Mouse (Mus musculus) hindbrain, embryonic 10.5 days (tissue): ENCODE measurements around the gene Cacng8. TPM values are rescaled to one million over a fixed set of nuclear protein-coding genes. Genes with fewer than 3 reads are reported as not detected.
"Not testable (repeated sequence)": the region's sequence is repeated elsewhere in the genome, so short reads cannot be mapped to it uniquely, and the experiment has no call there.

ENCODE experiments used
- DNase-seq: peaks from one replicate; pipeline ENCODE4 v3.0.0-alpha.2; 2017; ENCODE audit warnings: low spot score
- H3K27ac ChIP-seq: fragments of 300-500 bp; sonication (generic); 2 replicates; pipeline ENCODE4 v1.5.1; 2016; ENCODE audit warnings: mild to moderate bottlenecking, moderate library complexity
- H3K27me3 ChIP-seq: fragments of 300-500 bp; sonication (generic); 2 replicates; pipeline ENCODE4 v1.6.1; 2016; ENCODE audit warnings: mild to moderate bottlenecking; ENCODE audit not compliant: poor library complexity, insufficient read depth, severe bottlenecking
- H3K36me3 ChIP-seq: fragments of 300-500 bp; sonication (generic); 2 replicates; pipeline ENCODE4 v1.6.1; 2016; ENCODE audit warnings: mild to moderate bottlenecking, moderate library complexity
- H3K4me1 ChIP-seq: fragments of 300-500 bp; sonication (generic); replicated peaks from 2 replicates; pipeline ENCODE4 v1.6.1; 2016; ENCODE audit warnings: mild to moderate bottlenecking
- H3K4me3 ChIP-seq: fragments of 300-500 bp; sonication (generic); 2 replicates; pipeline ENCODE4 v1.5.1; 2016; ENCODE audit warnings: mild to moderate bottlenecking, moderate library complexity
- H3K9me3 ChIP-seq: fragments of 300-500 bp; sonication (generic); 2 replicates; pipeline ENCODE4 v1.6.1; 2016; ENCODE audit warnings: mild to moderate bottlenecking, moderate library complexity
- WGBS: fragments of 180-500 bp; shearing (Covaris S2); methylation state at CpG from one replicate; pipeline ENCODE4 v1.1.7; 2016; 5-methylcytosine and 5-hydroxymethylcytosine counted together
- polyA plus RNA-seq: library from polyadenylated mRNA; unstranded; fragments of >200 nt; fragmentation: Nextera tagmentation; extraction: Ambion mirVana; gene quantifications from 2 replicates; pipeline ENCODE4 v1.2.1, GENCODE M21; 2016

Gene Cacng8
- polyA plus RNA-seq, 1 experiment from 2014 or later = 7.8 TPM

- 3% methylated on average over 12 of the region's 12 CpGs for WGBS
- H3K9me3 ChIP-seq = 0 out of 2 replicates have a peak, but pooled peaks cover 3% of the 10 kb centered on the region
- H3K27me3 ChIP-seq = no peaks in the 10 kb centered on the region; the same call in 1 of the 2 replicates
- peaks cover 18% of the 10 kb centered on the region for H3K36me3 ChIP-seq
- peak overlapping the region; percentile 80 for H3K27ac ChIP-seq
- no peak for DNase-seq
- peak overlapping the region; percentile 51 for H3K4me3 ChIP-seq
- peaks cover 29% of the 10 kb centered on the region for H3K4me1 ChIP-seq
Measured at GRCm38 (mm10) chr7:3391081-3391451, 583 bp downstream of the Cacng8 start.

- Histone ChIP-seq H3K27me3 (no peaks in the 10 kb centered on the region; the same call in 1 of the 2 replicates), H3K9me3 (0 out of 2 replicates have a peak, but pooled peaks cover 3% of the 10 kb centered on the region), H3K36me3 (peaks cover 18% of the 10 kb centered on the region), H3K4me3 (peak overlapping the region; percentile 51), H3K4me1 (peaks cover 29% of the 10 kb centered on the region), H3K27ac (peak overlapping the region; percentile 56)
- DNase-seq = peak; percentile 55
- 10% methylated on average over 4 of the region's 4 CpGs for WGBS
Measured at GRCm38 (mm10) chr7:3391809-3392208, 1.3 kb downstream of the Cacng8 start.

- H3K36me3 ChIP-seq = peaks cover 18% of the 10 kb centered on the region
- DNase-seq = no peak
- no peaks in the 10 kb centered on the region for H3K27me3 ChIP-seq
- H3K4me3 ChIP-seq = no peak overlapping the region
- H3K9me3 ChIP-seq = 0 out of 2 replicates have a peak, but pooled peaks cover 3% of the 10 kb centered on the region
- 68% methylated on average over 10 of the region's 10 CpGs for WGBS
- H3K27ac ChIP-seq = no peak overlapping the region
- H3K4me1 ChIP-seq = peaks cover 17% of the 10 kb centered on the region
Measured at GRCm38 (mm10) chr7:3397355-3397754, 6.9 kb downstream of the Cacng8 start.

GRCm38 (mm10) chr7:3397797-3398196, 7.3 kb downstream of the Cacng8 start:
- WGBS = 37% methylated on average over 7 of the region's 7 CpGs
- no peak for DNase-seq
- H3K4me1 ChIP-seq = peaks cover 17% of the 10 kb centered on the region
- H3K27me3 ChIP-seq = no peaks in the 10 kb centered on the region
- no peak overlapping the region for H3K27ac ChIP-seq
- peaks cover 18% of the 10 kb centered on the region for H3K36me3 ChIP-seq
- H3K9me3 ChIP-seq = 0 out of 2 replicates have a peak, but pooled peaks cover 3% of the 10 kb centered on the region
- H3K4me3 ChIP-seq = no peak overlapping the region

- not testable (repeated sequence) for H3K4me3 ChIP-seq, H3K9me3 ChIP-seq, DNase-seq, H3K27me3 ChIP-seq, H3K27ac ChIP-seq
- Histone ChIP-seq H3K4me1 (peaks cover 17% of the 10 kb centered on the region), H3K36me3 (peaks cover 18% of the 10 kb centered on the region)
- 90% methylated on average over 8 of the region's 8 CpGs for WGBS
Measured at GRCm38 (mm10) chr7:3398363-3398762, 7.9 kb downstream of the Cacng8 start.

- peaks cover 14% of the 10 kb centered on the region for H3K4me1 ChIP-seq
- H3K9me3 ChIP-seq = no peaks in the 10 kb centered on the region
- H3K27me3 ChIP-seq = no peaks in the 10 kb centered on the region
- no peak overlapping the region for H3K27ac ChIP-seq
- H3K4me3 ChIP-seq = no peak overlapping the region
- peaks cover 7% of the 10 kb centered on the region; the same call in 1 of the 2 replicates for H3K36me3 ChIP-seq
- no peak for DNase-seq
Measured at GRCm38 (mm10) chr7:3399937-3400336, 9.5 kb downstream of the Cacng8 start.

- Histone ChIP-seq H3K36me3 (no peaks in the 10 kb centered on the region), H3K9me3 (peaks cover 4% of the 10 kb centered on the region; the same call in 1 of the 2 replicates), H3K27ac (no peak overlapping the region), H3K27me3 (peaks cover 47% of the 10 kb centered on the region), H3K4me1 (peaks cover 18% of the 10 kb centered on the region), H3K4me3 (no peak overlapping the region)
- DNase-seq = no peak
- WGBS = 74% methylated on average over 11 of the region's 11 CpGs
Measured at GRCm38 (mm10) chr7:3409729-3410520, 19.4 kb downstream of the Cacng8 start.

- peaks cover 11% of the 10 kb centered on the region for H3K9me3 ChIP-seq
- WGBS = under 1% methylated on average over 33 of the region's 33 CpGs
- peaks cover 26% of the 10 kb centered on the region for H3K4me1 ChIP-seq
- DNase-seq = peak; percentile 83
- H3K4me3 ChIP-seq = peak overlapping the region; percentile 59
- H3K36me3 ChIP-seq = no peaks in the 10 kb centered on the region
- H3K27me3 ChIP-seq = peaks cover 62% of the 10 kb centered on the region
- peak overlapping the region; percentile 80 for H3K27ac ChIP-seq
Measured at GRCm38 (mm10) chr7:3411160-3411941, 20.9 kb downstream of the Cacng8 start.

GRCm38 (mm10) chr7:3412036-3412435, 21.6 kb downstream of the Cacng8 start:
- Histone ChIP-seq H3K36me3 (no peaks in the 10 kb centered on the region), H3K4me3 (peak overlapping the region; percentile 59), H3K27me3 (peaks cover 69% of the 10 kb centered on the region), H3K4me1 (peaks cover 26% of the 10 kb centered on the region), H3K27ac (0 out of 2 replicates have a peak overlapping the region, but pooled peaks have one; percentile 62), H3K9me3 (peaks cover 12% of the 10 kb centered on the region)
- WGBS = 1% methylated on average over 20 of the region's 20 CpGs
- DNase-seq = peak; percentile 61

GRCm38 (mm10) chr7:3414888-3415287, 24.4 kb downstream of the Cacng8 start:
- WGBS = under 1% methylated on average over 47 of the region's 47 CpGs

GRCm38 (mm10) chr7:3415378-3415777, 24.9 kb downstream of the Cacng8 start:
- peaks cover 26% of the 10 kb centered on the region for H3K4me1 ChIP-seq
- under 1% methylated on average over 60 of the region's 60 CpGs for WGBS
- H3K9me3 ChIP-seq = peaks cover 12% of the 10 kb centered on the region
- peak; percentile 25 for DNase-seq
- H3K27ac ChIP-seq = peak overlapping the region; percentile 78
- peak overlapping the region; percentile 67 for H3K4me3 ChIP-seq
- H3K27me3 ChIP-seq = peaks cover 92% of the 10 kb centered on the region
- no peaks in the 10 kb centered on the region for H3K36me3 ChIP-seq

More at GRCm38 (mm10) chr7:3414888-3415287, 24.4 kb downstream of the Cacng8 start:
- peak overlapping the region; percentile 78 for H3K27ac ChIP-seq
- peaks cover 90% of the 10 kb centered on the region for H3K27me3 ChIP-seq
- H3K9me3 ChIP-seq = peaks cover 12% of the 10 kb centered on the region
- peak overlapping the region; percentile 67 for H3K4me3 ChIP-seq
- DNase-seq = peak; percentile 65
- peaks cover 26% of the 10 kb centered on the region for H3K4me1 ChIP-seq
- H3K36me3 ChIP-seq = no peaks in the 10 kb centered on the region

GRCm38 (mm10) chr7:3419941-3420340, 29.5 kb downstream of the Cacng8 start:
- DNase-seq = no peak
- Histone ChIP-seq H3K27me3 (peaks cover 97% of the 10 kb centered on the region), H3K27ac (no peak overlapping the region), H3K9me3 (peaks cover 8% of the 10 kb centered on the region), H3K4me3 (no peak overlapping the region), H3K36me3 (no peaks in the 10 kb centered on the region), H3K4me1 (peaks cover 16% of the 10 kb centered on the region)
- WGBS = 30% methylated on average over 6 of the region's 6 CpGs
